Mouse (Mus musculus): ENCODE measurements around the gene Nfatc2.

Gene Nfatc2

GRCm38 (mm10) chr2:168451714-168452708 is 149.4 kb downstream of the Nfatc2 start:
- ChIA-PET POLR2A (interaction anchor here in 2 of 4 experiments (0.6 to 0.9 kb wide), 3 partner anchors 22 to 459 kb away, joined by 4 to 6 read pairs (median 5); no protein-coding TSS in a partner anchor), CTCF (interaction anchor here (0.5 to 2.6 kb wide), 55 partner anchors 8 to 453 kb away, joined by 3 to 16 read pairs (median 4); no protein-coding TSS in a partner anchor)

- CTCF ChIA-PET, result interaction anchor here (0.5 to 2.6 kb wide), 66 partner anchors 8 to 672 kb away, joined by 3 to 16 read pairs (median 5); partner anchors contain the start of gene Adnp (in 1 of the 4)
- POLR2A ChIA-PET, result interaction anchor here in 1 of 4 experiments (0.9 kb wide), 1 partner anchor 21 kb away, joined by 6 read pairs; no protein-coding TSS in a partner anchor
Measured at GRCm38 (mm10) chr2:168450977-168451376, 150.5 kb downstream of the Nfatc2 start.

- POLR2A ChIA-PET, result interaction anchor here in 1 of 4 experiments (0.6 kb wide), 1 partner anchor 151 kb away, joined by 3 read pairs; no protein-coding TSS in a partner anchor
- CTCF ChIA-PET, result interaction anchor here in 3 of 4 experiments (0.6 to 1.7 kb wide), 6 partner anchors 14 to 210 kb away, joined by 3 to 6 read pairs (median 3); no protein-coding TSS in a partner anchor
Measured at GRCm38 (mm10) chr2:168448054-168448453, 153.4 kb downstream of the Nfatc2 start.

GRCm38 (mm10) chr2:168447601-168448000 is 153.9 kb downstream of the Nfatc2 start:
- CTCF ChIA-PET, result interaction anchor here in 3 of 4 experiments (0.5 to 1.7 kb wide), 7 partner anchors 15 to 210 kb away, joined by 3 to 7 read pairs (median 3); no protein-coding TSS in a partner anchor

GRCm38 (mm10) chr2:168445211-168445810 is 156.1 kb downstream of the Nfatc2 start:
- CTCF ChIA-PET, result interaction anchor here (0.5 to 2.3 kb wide), 63 partner anchors 9 to 680 kb away, joined by 3 to 18 read pairs (median 4); partner anchors contain the start of gene Adnp (in 1 of the 4)
- POLR2A ChIA-PET, result interaction anchor here in 2 of 4 experiments (0.7 to 2.1 kb wide), 3 partner anchors 17 to 159 kb away, joined by 3 to 5 read pairs (median 4); no protein-coding TSS in a partner anchor

More at GRCm38 (mm10) chr2:168447601-168448000, 153.9 kb downstream of the Nfatc2 start:
- POLR2A ChIA-PET, result interaction anchor here in 2 of 4 experiments (0.6 kb wide), 3 partner anchors 151 to 753 kb away, joined by 3 to 6 read pairs (median 5); no protein-coding TSS in a partner anchor

GRCm38 (mm10) chr2:168444126-168444525 is 157.3 kb downstream of the Nfatc2 start:
- POLR2A ChIA-PET, result interaction anchor here in 3 of 4 experiments (0.6 to 2.1 kb wide), 3 partner anchors 15 to 181 kb away, joined by 3 to 5 read pairs (median 4); no protein-coding TSS in a partner anchor

GRCm38 (mm10) chr2:168441494-168441893 is 160.0 kb downstream of the Nfatc2 start:
- POLR2A ChIA-PET, result interaction anchor here in 3 of 4 experiments (0.5 to 1.6 kb wide), 4 partner anchors 17 to 170 kb away, joined by 3 to 5 read pairs (median 4); no protein-coding TSS in a partner anchor
- CTCF ChIA-PET, result interaction anchor here (0.5 to 2.0 kb wide), 13 partner anchors 9 to 530 kb away, joined by 3 to 8 read pairs (median 3); no protein-coding TSS in a partner anchor

More at GRCm38 (mm10) chr2:168444126-168444525, 157.3 kb downstream of the Nfatc2 start:
- CTCF ChIA-PET, result interaction anchor here (0.6 to 2.3 kb wide), 19 partner anchors 13 to 333 kb away, joined by 3 to 13 read pairs (median 5); partner anchors contain the start of gene Adnp (in 1 of the 4)

- ChIA-PET POLR2A (interaction anchor here in 1 of 4 experiments (0.5 kb wide), 1 partner anchor 170 kb away, joined by 3 read pairs; no protein-coding TSS in a partner anchor), CTCF (interaction anchor here in 2 of 4 experiments (0.7 to 2.0 kb wide), 5 partner anchors 12 to 439 kb away, joined by 3 to 8 read pairs (median 3); no protein-coding TSS in a partner anchor)
Measured at GRCm38 (mm10) chr2:168440918-168441328, 160.5 kb downstream of the Nfatc2 start.

- ChIA-PET CTCF (interaction anchor here in 3 of 4 experiments (0.6 to 2.0 kb wide), 15 partner anchors 9 to 456 kb away, joined by 3 to 9 read pairs (median 3); no protein-coding TSS in a partner anchor), POLR2A (interaction anchor here in 2 of 4 experiments (0.6 to 4.0 kb wide), 7 partner anchors 8 to 199 kb away, joined by 3 to 12 read pairs (median 4); no protein-coding TSS in a partner anchor)
Measured at GRCm38 (mm10) chr2:168438981-168439452, 162.4 kb downstream of the Nfatc2 start.

GRCm38 (mm10) chr2:168434187-168434586 is 167.3 kb downstream of the Nfatc2 start:
- POLR2A ChIA-PET, result no interaction called here
- CTCF ChIA-PET, result interaction anchor here in 3 of 4 experiments (0.6 to 3.0 kb wide), 8 partner anchors 10 to 259 kb away, joined by 3 to 12 read pairs (median 6); no protein-coding TSS in a partner anchor

GRCm38 (mm10) chr2:168433392-168433791 is 168.1 kb downstream of the Nfatc2 start:
- ChIA-PET CTCF (interaction anchor here (0.5 to 1.9 kb wide), 10 partner anchors 8 to 227 kb away, joined by 3 to 8 read pairs (median 4); no protein-coding TSS in a partner anchor), POLR2A (interaction anchor here in 1 of 4 experiments (0.6 kb wide), 1 partner anchor 186 kb away, joined by 3 read pairs; no protein-coding TSS in a partner anchor)

- POLR2A ChIA-PET, result no interaction called here
Measured at GRCm38 (mm10) chr2:168432394-168432793, 169.1 kb downstream of the Nfatc2 start.

GRCm38 (mm10) chr2:168429598-168429997 is 171.9 kb downstream of the Nfatc2 start:
- CTCF ChIA-PET, result interaction anchor here in 3 of 4 experiments (0.8 to 4.4 kb wide), 12 partner anchors 9 to 450 kb away, joined by 3 to 18 read pairs (median 4); no protein-coding TSS in a partner anchor
- POLR2A ChIA-PET, result interaction anchor here in 3 of 4 experiments (0.7 to 2.8 kb wide), 7 partner anchors 9 to 1481 kb away, joined by 3 to 12 read pairs (median 5); no protein-coding TSS in a partner anchor

More at GRCm38 (mm10) chr2:168432394-168432793, 169.1 kb downstream of the Nfatc2 start:
- CTCF ChIA-PET, result interaction anchor here in 3 of 4 experiments (0.6 to 1.9 kb wide), 6 partner anchors 9 to 184 kb away, joined by 3 to 11 read pairs (median 4); no protein-coding TSS in a partner anchor

- CTCF ChIA-PET, result interaction anchor here (0.6 to 4.4 kb wide), 11 partner anchors 9 to 453 kb away, joined by 3 to 18 read pairs (median 4); partner anchors contain the start of gene Atp9a (in 1 of the 4)
- POLR2A ChIA-PET, result interaction anchor here in 2 of 4 experiments (1.4 to 2.8 kb wide), 4 partner anchors 10 to 16 kb away, joined by 4 to 12 read pairs (median 6); no protein-coding TSS in a partner anchor
Measured at GRCm38 (mm10) chr2:168428375-168428901, 173.0 kb downstream of the Nfatc2 start.

Measured in embryonic stem cell, embryonic (primary cell).